Mouse (Mus musculus) macrophage (primary cell): ENCODE results near the gene Hist1h2ae. TPM values are rescaled to one million over a fixed set of nuclear protein-coding genes. Genes with fewer than 3 reads are reported as not detected.
"Not testable (repeated sequence)": the region's sequence is repeated elsewhere in the genome, so short reads cannot be mapped to it uniquely, and the experiment has no call there.

Experiments
- H3K27ac ChIP-seq: fragments of 350-480 bp; formaldehyde crosslinking; 2 replicates; pipeline ENCODE4 v1.9.0; 2021
- H3K36me3 ChIP-seq: fragments of 350-480 bp; formaldehyde crosslinking; 2 replicates; pipeline ENCODE4 v1.9.0; 2021; ENCODE audit errors: inconsistent target
- H3K4me3 ChIP-seq: fragments of 350-480 bp; formaldehyde crosslinking; 2 replicates; pipeline ENCODE4 v1.9.0; 2021; ENCODE audit errors: inconsistent target
- H3K79me2 ChIP-seq: fragments of 350-480 bp; formaldehyde crosslinking; 2 replicates; pipeline ENCODE4 v1.9.0; 2021; ENCODE audit errors: inconsistent target
- WGBS: methylation state at CpG from one replicate; pipeline ENCODE4 v1.1.7; 2026; ENCODE audit warnings: inconsistent platforms; ENCODE audit not compliant: missing documents; 5-methylcytosine and 5-hydroxymethylcytosine counted together
- polyA plus RNA-seq: library from polyadenylated mRNA; stranded (reverse); fragments of 250-400 nt; gene quantifications from 3 replicates; pipeline ENCODE4 v1.2.4, GENCODE M21; 2018; ENCODE audit warnings: inconsistent platforms

Gene Hist1h2ae
- polyA plus RNA-seq, 1 experiment from 2014 or later: 0.70 TPM

DNA sequence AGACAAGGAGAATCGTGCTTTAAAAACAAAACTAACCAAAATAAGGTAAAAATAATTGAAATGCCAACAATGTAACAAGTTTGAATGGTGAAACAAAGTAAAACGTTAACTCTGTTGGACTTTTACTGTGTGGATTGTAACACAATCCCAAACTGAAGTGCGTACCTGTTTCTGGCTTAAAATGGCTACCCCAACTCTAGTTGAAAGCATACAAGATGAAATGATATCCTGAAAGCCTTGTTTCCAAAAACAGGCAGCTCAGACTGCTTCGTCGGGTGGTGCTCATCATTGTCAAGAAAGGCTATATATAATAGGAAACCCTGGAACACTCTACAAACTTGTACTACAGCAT is 9.5 kb downstream of the Hist1h2ae start:
- H3K79me2 ChIP-seq, H3K27ac ChIP-seq: not testable (repeated sequence)
- WGBS: 0% methylated on average over 2 of the region's 5 CpGs

DNA sequence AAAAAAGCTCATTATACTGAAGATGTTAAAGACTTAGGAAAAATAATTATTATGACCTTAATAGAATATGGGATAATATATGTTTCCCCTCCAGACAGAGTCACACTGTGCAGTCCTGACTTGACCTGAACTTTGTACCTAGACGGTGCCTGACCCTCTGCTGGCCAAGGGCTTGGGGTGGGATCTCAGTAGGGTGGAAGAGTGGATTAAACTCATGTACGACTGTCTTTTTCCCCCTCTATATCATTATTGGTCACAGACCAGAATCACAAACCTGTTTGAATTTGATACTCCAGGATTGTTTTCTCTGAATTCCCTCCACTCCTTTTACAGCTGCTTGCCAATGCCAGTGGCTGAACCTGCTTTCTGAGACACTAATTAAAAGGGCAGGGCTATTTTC is 10.3 kb downstream of the Hist1h2ae start:
- H3K4me3 ChIP-seq, H3K79me2 ChIP-seq, H3K36me3 ChIP-seq: not testable (repeated sequence)
- H3K27ac ChIP-seq: peak overlapping the region; percentile 13; the same call in 1 of the 2 replicates
- 63% methylated on average over 2 of the region's 2 CpGs for WGBS

More for the DNA sequence above, 9.5 kb downstream of the Hist1h2ae start:
- not testable (repeated sequence) for H3K36me3 ChIP-seq
- peak overlapping the region; percentile 5; the same call in 1 of the 2 replicates for H3K4me3 ChIP-seq

- Histone ChIP-seq H3K27ac (peak overlapping the region; percentile 85), H3K79me2 (no peaks in the 10 kb centered on the region), H3K4me3 (peak overlapping the region; percentile 49; the same call in 1 of the 2 replicates), H3K36me3 (no peaks in the 10 kb centered on the region)
- 71% methylated on average over 3 of the region's 3 CpGs for WGBS
Observed at GRCm38 (mm10) chr13:23556906-23557305, 14.1 kb downstream of the Hist1h2ae start.

- peak overlapping the region; percentile 85 for H3K27ac ChIP-seq
- no peaks in the 10 kb centered on the region for H3K79me2 ChIP-seq
- WGBS: 0% methylated on average over 18 of the region's 18 CpGs
- H3K4me3 ChIP-seq: peak overlapping the region; percentile 49
- H3K36me3 ChIP-seq: no peaks in the 10 kb centered on the region
Observed at GRCm38 (mm10) chr13:23555839-23556416, 15.1 kb downstream of the Hist1h2ae start.

GRCm38 (mm10) chr13:23554925-23555838 is 15.8 kb downstream of the Hist1h2ae start:
- H3K79me2 ChIP-seq: no peaks in the 10 kb centered on the region
- WGBS: 1% methylated on average over 38 of the region's 54 CpGs
- peak overlapping the region; percentile 49 for H3K4me3 ChIP-seq
- H3K27ac ChIP-seq: peak overlapping the region; percentile 85
- H3K36me3 ChIP-seq: no peaks in the 10 kb centered on the region

DNA sequence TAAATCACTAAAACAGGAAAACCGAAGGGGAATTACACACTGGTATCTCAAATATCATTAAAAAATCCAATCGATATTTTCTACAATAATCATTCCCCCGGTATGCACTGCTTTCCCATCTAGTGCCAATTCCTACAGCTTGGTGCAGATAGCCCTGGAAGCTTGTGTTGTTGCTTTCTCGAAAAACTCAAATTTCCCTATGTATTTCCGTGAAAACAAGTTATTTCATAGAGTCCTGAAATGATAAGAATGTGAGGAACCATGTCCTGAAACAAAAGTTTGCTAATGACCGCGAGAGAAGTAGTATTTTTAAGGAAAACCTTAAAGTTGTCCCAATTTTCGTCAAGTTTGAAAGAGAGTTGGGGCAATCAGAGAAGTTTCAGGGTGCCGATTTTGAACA is 16.6 kb downstream of the Hist1h2ae start:
- no peaks in the 10 kb centered on the region for H3K79me2 ChIP-seq
- no peak overlapping the region for H3K4me3 ChIP-seq
- H3K27ac ChIP-seq: peak overlapping the region; percentile 67
- H3K36me3 ChIP-seq: no peaks in the 10 kb centered on the region
- 27% methylated on average over 9 of the region's 9 CpGs for WGBS

DNA sequence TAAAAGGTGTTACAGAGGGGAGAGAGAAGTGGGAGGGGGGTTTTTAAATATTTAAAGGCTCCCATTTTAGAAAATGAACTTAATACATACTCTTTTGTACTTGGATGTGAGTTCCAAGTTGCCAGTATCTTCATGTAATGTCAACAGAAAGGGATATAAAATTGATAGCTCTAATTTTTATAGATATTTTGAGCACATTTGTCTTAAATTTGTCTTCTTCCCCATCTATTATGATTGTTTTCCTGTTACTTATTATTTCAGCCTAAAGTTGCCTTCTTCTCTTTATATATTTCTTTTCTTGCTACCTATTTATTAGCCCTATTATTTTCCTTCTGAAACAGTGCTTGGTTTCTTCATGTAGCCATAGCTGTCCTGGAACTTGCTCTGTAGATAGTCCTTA is 18.1 kb downstream of the Hist1h2ae start, which contains the start of gene Hist1h1d:
TSS of gene Hist1h1d (plus strand) at position 301 of the 400 bp plus-strand sequence.
- Histone ChIP-seq H3K4me3 (no peak within 1 kb of the TSS), H3K27ac (peak within 1 kb of the TSS; percentile 75), H3K36me3 (no peaks in the 10 kb centered on the region), H3K79me2 (no peaks in the 10 kb centered on the region)

DNA sequence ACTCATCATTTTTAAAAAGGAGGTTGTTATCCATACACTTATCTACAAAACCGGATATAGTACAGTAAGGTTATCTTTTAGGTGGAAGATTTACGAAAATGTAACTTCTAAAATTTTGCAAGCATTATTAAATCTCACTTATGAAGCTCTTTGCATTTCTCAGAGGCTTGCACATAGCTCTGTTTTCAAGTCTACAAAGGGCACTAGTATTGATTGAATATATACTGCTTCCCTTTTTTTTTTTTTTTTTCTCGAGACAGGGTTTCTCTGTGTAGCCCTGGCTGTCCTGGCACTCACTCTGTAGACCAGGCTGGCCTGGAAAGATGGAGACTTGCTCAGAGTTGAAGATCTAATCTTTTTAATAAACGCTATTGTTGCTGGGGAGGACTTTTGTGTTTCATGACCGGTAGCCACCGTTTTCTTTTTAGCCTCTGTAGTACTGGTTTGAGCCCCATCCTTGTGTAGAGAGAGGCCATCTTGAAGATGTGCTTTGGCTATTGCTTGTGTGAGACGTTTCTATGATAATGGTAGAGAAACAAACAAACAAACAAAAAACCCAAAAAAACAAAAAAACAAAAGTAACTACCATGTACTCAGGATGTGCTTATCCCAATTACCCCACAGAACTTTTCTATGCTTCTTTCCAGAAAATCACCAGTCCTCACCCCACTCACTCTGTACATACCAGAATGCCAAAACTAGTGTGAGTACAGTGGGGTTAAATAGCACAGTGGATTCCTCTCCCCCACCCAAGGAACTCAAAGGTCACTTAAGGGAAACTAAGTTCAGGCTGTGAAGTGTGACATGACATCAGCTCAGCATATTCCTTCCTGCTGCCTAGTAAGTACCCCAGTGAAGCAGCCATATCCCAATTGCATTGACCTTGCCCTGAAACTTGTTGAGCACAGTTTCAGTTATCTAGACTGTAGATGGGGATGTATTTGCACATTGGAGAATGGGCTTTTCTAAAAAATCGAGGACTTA is 18.8 kb downstream of the Hist1h2ae start:
- Histone ChIP-seq H3K4me3 (no peak overlapping the region; the same call in 1 of the 2 replicates), H3K27ac (peak overlapping the region; percentile 75), H3K36me3 (no peaks in the 10 kb centered on the region), H3K79me2 (no peaks in the 10 kb centered on the region)
- WGBS: 48% methylated on average over 7 of the region's 8 CpGs

DNA sequence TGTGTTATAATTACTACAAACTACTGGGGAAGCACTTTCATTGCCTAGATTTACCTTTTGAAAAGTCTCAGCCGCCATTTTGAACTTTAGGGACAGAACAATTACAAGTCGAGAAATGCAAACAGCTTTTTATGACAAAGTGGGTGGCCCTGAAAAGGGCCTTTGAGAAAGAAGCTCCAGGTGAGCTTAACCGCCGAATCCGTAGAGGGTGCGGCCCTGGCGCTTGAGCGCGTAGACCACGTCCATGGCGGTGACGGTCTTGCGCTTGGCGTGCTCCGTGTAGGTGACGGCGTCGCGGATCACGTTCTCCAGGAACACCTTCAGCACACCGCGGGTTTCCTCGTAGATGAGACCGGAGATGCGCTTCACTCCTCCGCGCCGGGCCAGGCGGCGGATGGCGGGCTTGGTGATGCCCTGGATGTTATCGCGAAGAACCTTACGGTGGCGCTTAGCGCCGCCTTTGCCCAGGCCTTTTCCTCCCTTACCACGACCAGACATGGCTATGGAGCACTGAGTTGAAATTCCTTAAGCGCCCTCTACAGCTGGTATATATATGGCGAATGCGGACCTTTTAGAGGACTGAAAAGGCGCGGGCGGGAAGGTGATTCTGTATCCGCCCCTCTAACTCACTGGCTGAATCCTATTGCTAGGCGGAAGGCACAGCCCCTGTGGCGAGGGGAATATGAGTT is 19.7 kb downstream of the Hist1h2ae start, which contains the start of gene Hist1h4f:
TSS of gene Hist1h4f (minus strand) at position 503 of the 689 bp plus-strand sequence.
- peak within 1 kb of the TSS; percentile 75 for H3K27ac ChIP-seq
- not testable (repeated sequence) for H3K79me2 ChIP-seq, H3K36me3 ChIP-seq
- under 1% methylated on average over 33 of the region's 47 CpGs for WGBS
- peak within 1 kb of the TSS; percentile 13; the same call in 1 of the 2 replicates for H3K4me3 ChIP-seq

DNA sequence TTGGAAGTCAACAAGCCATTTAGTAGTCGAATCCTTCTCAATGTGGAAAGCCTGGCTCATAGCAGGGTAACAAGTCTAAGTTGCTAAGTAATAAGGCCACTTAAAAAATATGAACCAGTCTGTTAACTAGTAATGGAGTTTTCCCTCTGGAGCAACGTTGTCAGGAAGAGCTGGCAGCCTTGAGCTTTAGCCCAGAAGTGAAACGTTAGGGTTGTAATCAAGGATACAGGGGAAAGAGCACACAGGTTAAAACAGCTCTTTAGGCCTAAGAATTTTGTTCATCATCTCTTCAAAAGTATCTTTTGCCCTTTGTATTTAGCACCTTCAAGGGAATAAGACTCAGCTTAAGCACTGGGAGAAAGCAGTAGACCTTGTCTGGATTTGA is 20.3 kb downstream of the Hist1h2ae start:
- Histone ChIP-seq H3K4me3 (peak overlapping the region; percentile 13; the same call in 1 of the 2 replicates), H3K79me2 (no peaks in the 10 kb centered on the region), H3K36me3 (no peaks in the 10 kb centered on the region), H3K27ac (peak overlapping the region; percentile 53)
- WGBS: 12% methylated on average over 3 of the region's 3 CpGs

GRCm38 (mm10) chr13:23546694-23547093 is 24.3 kb downstream of the Hist1h2ae start:
- 86% methylated on average over 5 of the region's 5 CpGs for WGBS
- Histone ChIP-seq H3K4me3 (no peak overlapping the region), H3K27ac (no peak overlapping the region), H3K36me3 (no peaks in the 10 kb centered on the region), H3K79me2 (no peaks in the 10 kb centered on the region)

DNA sequence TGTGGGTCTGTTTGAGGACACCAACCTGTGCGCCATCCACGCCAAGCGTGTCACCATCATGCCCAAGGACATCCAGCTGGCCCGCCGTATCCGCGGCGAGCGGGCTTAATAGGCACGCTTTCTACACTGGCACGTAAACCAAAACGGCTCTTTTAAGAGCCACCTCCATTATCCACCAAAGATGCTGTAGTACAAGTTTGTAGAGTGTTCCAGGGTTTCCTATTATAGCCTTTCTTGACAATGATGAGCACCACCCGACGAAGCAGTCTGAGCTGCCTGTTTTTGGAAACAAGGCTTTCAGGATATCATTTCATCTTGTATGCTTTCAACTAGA is 26.3 kb downstream of the Hist1h2ae start:
- not testable (repeated sequence) for H3K36me3 ChIP-seq, H3K79me2 ChIP-seq, H3K4me3 ChIP-seq, H3K27ac ChIP-seq
- WGBS: 0% methylated on average over 3 of the region's 14 CpGs

GRCm38 (mm10) chr13:23543965-23544786 is 26.8 kb downstream of the Hist1h2ae start, which contains the start of gene Hist1h3f:
TSS of gene Hist1h3f (plus strand) at chr13:23544052.
- peak within 1 kb of the TSS; percentile 43 for H3K4me3 ChIP-seq
- 0% methylated on average over 15 of the region's 45 CpGs for WGBS

More at GRCm38 (mm10) chr13:23543965-23544786, 26.8 kb downstream of the Hist1h2ae start, which contains the start of gene Hist1h3f:
- Histone ChIP-seq H3K27ac (peak within 1 kb of the TSS; percentile 84), H3K79me2 (no peaks in the 10 kb centered on the region), H3K36me3 (no peaks in the 10 kb centered on the region)
